Mouse (Mus musculus) ES-E14 (cell line): ENCODE results near the gene Cic. TPM values are rescaled to one million over a fixed set of nuclear protein-coding genes. Genes with fewer than 3 reads are reported as not detected.

Experiments
- DNase-seq: peaks from one replicate; pipeline ENCODE4 v3.0.0-alpha.2; 2013; ENCODE audit warnings: low read depth, low spot score
- H3K27ac ChIP-seq: 2 replicates; pipeline ENCODE4 v1.5.1; 2012; ENCODE audit warnings: low read depth, mild to moderate bottlenecking, low read length, moderate library complexity, mixed read lengths; ENCODE audit not compliant: poor library complexity, insufficient read depth, severe bottlenecking
- H3K36me3 ChIP-seq: 2 replicates; pipeline ENCODE4 v1.6.1; 2012; ENCODE audit warnings: mild to moderate bottlenecking, low read length, moderate library complexity, mixed read lengths; ENCODE audit not compliant: control insufficient read depth, poor library complexity, insufficient read depth, severe bottlenecking
- H3K4me1 ChIP-seq, 2 experiments: fragments of 150-350 bp in 1 of 2; sonication (generic) in 1 of 2; 2 replicates each; pipeline ENCODE4 v1.6.1; 2012; ENCODE audit warnings: low read length in 2 of 2, mild to moderate bottlenecking in 1 of 2, mixed read lengths in 1 of 2; ENCODE audit not compliant: control insufficient read depth in 2 of 2, insufficient read depth in 2 of 2, poor library complexity in 1 of 2
- H3K4me3 ChIP-seq, 2 experiments: fragments of 150-350 bp in 1 of 2; sonication (generic) in 1 of 2; 2 replicates each; pipeline ENCODE4 v1.5.1; 2012; ENCODE audit warnings: low read length in 2 of 2, low read depth in 1 of 2, mild to moderate bottlenecking in 1 of 2, mixed read lengths in 1 of 2; ENCODE audit not compliant: insufficient read depth in 1 of 2, poor library complexity in 1 of 2, severe bottlenecking in 1 of 2
- H3K9ac ChIP-seq: 2 replicates; pipeline ENCODE4 v1.6.1; 2012; ENCODE audit warnings: low read depth, mild to moderate bottlenecking, low read length, mixed read lengths; ENCODE audit not compliant: poor library complexity, insufficient read depth, severe bottlenecking
- H3K9me3 ChIP-seq: fragments of 150-350 bp; sonication (generic); 2 replicates; pipeline ENCODE4 v1.6.1; 2012; ENCODE audit warnings: low read depth, mild to moderate bottlenecking, low read length; ENCODE audit not compliant: control insufficient read depth, insufficient read depth
- CHD2 ChIP-seq: IDR thresholded peaks from 2 replicates; pipeline ENCODE4 v1.6.1; 2014; ENCODE audit warnings: mild to moderate bottlenecking, low read depth, low read length, inconsistent platforms
- HCFC1 ChIP-seq: IDR thresholded peaks from 2 replicates; pipeline ENCODE4 v1.6.1; 2012; ENCODE audit warnings: low read length, inconsistent platforms, borderline replicate concordance; ENCODE audit not compliant: insufficient read depth
- MAFK ChIP-seq: IDR thresholded peaks from 2 replicates; pipeline ENCODE4 v1.6.1; 2014; ENCODE audit warnings: mild to moderate bottlenecking, low read depth, low read length, inconsistent platforms; ENCODE audit not compliant: insufficient read depth
- ZC3H11A ChIP-seq: IDR thresholded peaks from 2 replicates; pipeline ENCODE4 v1.6.1; 2012; ENCODE audit warnings: low read depth, mild to moderate bottlenecking, inconsistent platforms, low read length, borderline replicate concordance
- ZNF384 ChIP-seq: IDR thresholded peaks from 2 replicates; pipeline ENCODE4 v1.6.1; 2012; ENCODE audit warnings: low read depth, low read length, inconsistent platforms
- in situ Hi-C, 2 experiments: fragments of 600-800 bp; cut with MboI; formaldehyde crosslinking; loops; one replicate each; pipeline ENCODE4 v1.15.1; 2025; ENCODE audit warnings: low sequenced_read_pairs in 2 of 2, inconsistent platforms in 1 of 2; ENCODE audit not compliant: unreplicated experiment in 2 of 2
- total RNA-seq: library from RNA; depleted of rRNA; stranded (reverse); fragments of 300-350 nt; gene quantifications from 2 replicates; pipeline ENCODE4 v1.2.3, GENCODE M21; 2012

Gene Cic
- total RNA-seq, 1 experiment, result 72.4 TPM

- in situ Hi-C loops, result no loop called here
- H3K4me1 ChIP-seq, result peaks cover 9 to 18% of the 10 kb centered on the region in 2 experiments
- H3K9me3 ChIP-seq, result no peaks in the 10 kb centered on the region
- H3K36me3 ChIP-seq, result no peaks in the 10 kb centered on the region; the same call in 1 of the 2 replicates
- H3K4me3 ChIP-seq, result no peak overlapping the region
- no peak for DNase-seq
- no peak overlapping the region for H3K9ac ChIP-seq
- TF ChIP-seq ZC3H11A, result no peak
- TF ChIP-seq CHD2, result no peak
- TF ChIP-seq HCFC1, result no peak
- no peak for TF ChIP-seq ZNF384
- no peak for TF ChIP-seq MAFK
- no peak overlapping the region for H3K27ac ChIP-seq
These were observed 36.1 kb downstream of the Cic start for GRCm38 (mm10) chr7:25303685-25304006.

GRCm38 (mm10) chr7:25305481-25305880 lies 38.0 kb downstream of the Cic start:
- Histone ChIP-seq H3K4me3 (peak overlapping the region; percentile 73; a peak in 3 of 4 replicates), H3K4me1 (peaks cover 9 to 20% of the 10 kb centered on the region in 2 experiments), H3K9me3 (no peaks in the 10 kb centered on the region), H3K36me3 (no peaks in the 10 kb centered on the region; the same call in 1 of the 2 replicates), H3K9ac (0 out of 2 replicates have a peak overlapping the region, but pooled peaks have one; percentile 6), H3K27ac (no peak overlapping the region)
- in situ Hi-C loops, result no loop called here
- TF ChIP-seq ZC3H11A (no peak), HCFC1 (no peak), CHD2 (no peak), ZNF384 (no peak), MAFK (no peak)
- no peak for DNase-seq

GRCm38 (mm10) chr7:25305956-25306613 lies 38.6 kb downstream of the Cic start, which contains the start of gene Tmem145:
Tmem145 (plus strand) TSS chr7:25306106.
- H3K4me3 ChIP-seq, result peak within 1 kb of the TSS; percentile 73
- TF ChIP-seq CHD2 (no peak), ZNF384 (no peak), ZC3H11A (no peak), HCFC1 (no peak), MAFK (no peak)
- H3K27ac ChIP-seq, result no peak within 1 kb of the TSS
- H3K4me1 ChIP-seq, result peaks cover 9 to 20% of the 10 kb centered on the region in 2 experiments
- in situ Hi-C loops, result no loop called here
- DNase-seq, result no peak
- H3K9me3 ChIP-seq, result no peaks in the 10 kb centered on the region
- no peaks in the 10 kb centered on the region; the same call in 1 of the 2 replicates for H3K36me3 ChIP-seq
- peak within 1 kb of the TSS; percentile 6; the same call in 1 of the 2 replicates for H3K9ac ChIP-seq

- in situ Hi-C loops, result no loop called here
- no peak for TF ChIP-seq ZC3H11A
- no peak for TF ChIP-seq HCFC1
- no peak for TF ChIP-seq CHD2
- TF ChIP-seq ZNF384, result no peak
- no peak for TF ChIP-seq MAFK
- Histone ChIP-seq H3K4me3 (no peak overlapping the region), H3K4me1 (peaks cover 8 to 18% of the 10 kb centered on the region in 2 experiments), H3K36me3 (no peaks in the 10 kb centered on the region; the same call in 1 of the 2 replicates), H3K9me3 (no peaks in the 10 kb centered on the region), H3K27ac (no peak overlapping the region), H3K9ac (no peak overlapping the region)
- DNase-seq, result no peak
These were observed 39.1 kb downstream of the Cic start for GRCm38 (mm10) chr7:25306614-25306996.
